9 mouse cellular contexts compared by ENCODE assay signal in genomic region chr4:123565291-123565861, GRCm38 (mm10).
DNase-seq lines count a peak whose midpoint lies in the region; ATAC-seq and TF ChIP-seq lines count a peak whose summit lies in the region.
"Had no signal": no experiment of that assay in that cellular context is flagged by ENCODE, and none has a peak within 500 bp of the region (broad histone marks: within the 10 kb centered on the region; RNA-seq: fewer than 3 reads in every experiment).

No protein-coding gene starts in this region.

- H3K9me3 ChIP-seq in E14TG2a.4 (ENCODE audit: low read length), result no peaks in the 10 kb centered on the region
- no peaks in the 10 kb centered on the region for H3K9me3 ChIP-seq in liver, postnatal 0 days (ENCODE audit: low read length)
- H3K9me3 ChIP-seq: embryonic facial prominence, embryonic 12.5 days had no signal

- no peaks in the 10 kb centered on the region for H3K27me3 ChIP-seq in E14TG2a.4 (ENCODE audit: insufficient read depth, low read length)
- H3K27me3 ChIP-seq in liver, postnatal 0 days (ENCODE audit: insufficient read depth, low read length), result no peaks in the 10 kb centered on the region
- H3K27me3 ChIP-seq: embryonic facial prominence, embryonic 12.5 days had no signal

- H3K9ac ChIP-seq in liver, postnatal 0 days (replicated peaks), result no peak overlapping the region
- H3K9ac ChIP-seq: embryonic facial prominence, embryonic 12.5 days had no signal

- H3K4me2 ChIP-seq in liver, postnatal 0 days (ENCODE audit: low read depth, low read length), result no peak overlapping the region
- H3K4me2 ChIP-seq: embryonic facial prominence, embryonic 12.5 days had no signal

- no peak for TF ChIP-seq CTCF in E14TG2a.4 (conservative IDR thresholded peaks at IDR 0.05; ENCODE audit: low read length)
- no peak for TF ChIP-seq CTCF in liver, postnatal 0 days (IDR thresholded peaks at IDR 0.05; ENCODE audit: low read depth)

- WGBS in liver, postnatal 0 days (ENCODE audit: insufficient replicate concordance), result 41% methylated on average over 7 of the region's 7 CpGs

- H3K4me1 ChIP-seq in E14TG2a.4 (replicated peaks; ENCODE audit: low read depth, low read length), result peaks cover 85% of the 10 kb centered on the region
- peaks cover 26% of the 10 kb centered on the region for H3K4me1 ChIP-seq in liver, postnatal 0 days (ENCODE audit: insufficient read depth)

- intact Hi-C loops in heart, postnatal 25 days (cut with DNase I), result no loop called here

- peak overlapping the region; percentile 51 for H3K4me3 ChIP-seq in E14TG2a.4 (replicated peaks; ENCODE audit: low read length)
- H3K4me3 ChIP-seq in liver, postnatal 0 days (ENCODE audit: low read depth, low read length), result no peak overlapping the region
- H3K4me3 ChIP-seq: embryonic facial prominence, embryonic 12.5 days had no signal

- peak overlapping the region; percentile 68; the same call in 1 of the 2 replicates for H3K27ac ChIP-seq in liver, postnatal 0 days (ENCODE audit: low read depth)
- H3K27ac ChIP-seq: embryonic facial prominence, embryonic 12.5 days had no signal

- no peak for TF ChIP-seq EP300 in liver, postnatal 0 days (IDR thresholded peaks at IDR 0.05; ENCODE audit: low read depth)

- ATAC-seq in liver, postnatal 0 days, result no peak

- H3K36me3 ChIP-seq in E14TG2a.4 (ENCODE audit: insufficient read depth, low read length), result no peaks in the 10 kb centered on the region
- H3K36me3 ChIP-seq in liver, postnatal 0 days (replicated peaks; ENCODE audit: insufficient read depth, low read length), result no peaks in the 10 kb centered on the region
- H3K36me3 ChIP-seq: embryonic facial prominence, embryonic 12.5 days had no signal

- DNase-seq in heart, adult 11 months, result peak; percentile 95
- no peak for DNase-seq in heart, postnatal 25 days (ENCODE audit: low spot score)
- peak; percentile 49 to 59 for DNase-seq in heart, adult 9 months (ENCODE audit: low spot score in 2 of 2)
- DNase-seq in liver, postnatal 0 days, result peak; percentile 21
- no peak for DNase-seq in right cerebral cortex, adult 2 months (ENCODE audit: low spot score in 2 of 2)
- no peak for DNase-seq in ovary, postnatal 14 days (ENCODE audit: low spot score)
- no peak for DNase-seq in left cerebral cortex, adult 8-10 months (ENCODE audit: low spot score in 2 of 2)

Comparison
In these comparisons a context has a peak if more than half of its experiments do, and no peak if none do; other contexts are left out.
1. DNase-seq: peak in heart, adult 11 months (single experiment), heart, adult 9 months (2 of 2) and liver, postnatal 0 days (single experiment); none in heart, postnatal 25 days (single experiment), right cerebral cortex, adult 2 months (0 of 2), ovary, postnatal 14 days (single experiment) and left cerebral cortex, adult 8-10 months (0 of 2).